Mouse (Mus musculus): Measurements from ENCODE around the gene Ank3. TPM values are rescaled to one million over a fixed set of nuclear protein-coding genes. Genes with fewer than 3 reads are reported as not detected.

Gene Ank3
- total and polyA plus RNA-seq, 3 experiments, result 3.2 to 6.7 TPM; not detected in 1

GRCm38 (mm10) chr10:69731863-69732262 is 333.3 kb downstream of the Ank3 start:
- TF ChIP-seq ETS1 (IDR thresholded peaks at IDR 0.05; ENCODE audit: low read depth, low read length), result no peak
- TF ChIP-seq TCF12 (IDR thresholded peaks at IDR 0.05; ENCODE audit: low read depth, low read length), result no peak
- TF ChIP-seq POLR2AphosphoS5 (IDR thresholded peaks at IDR 0.05; ENCODE audit: borderline replicate concordance, low read depth, low read length), result no peak
- TF ChIP-seq UBTF (IDR thresholded peaks at IDR 0.05; ENCODE audit: borderline replicate concordance, insufficient read depth, low read depth, low read length), result no peak
- no peak for TF ChIP-seq ZMIZ1 (IDR thresholded peaks at IDR 0.05; ENCODE audit: low read depth, low read length)
- no peak for TF ChIP-seq GABPA (IDR thresholded peaks at IDR 0.05; ENCODE audit: low read depth, low read length)
- H3K9ac ChIP-seq (ENCODE audit: control insufficient read depth, low read depth, low read length, poor library complexity, severe bottlenecking), result no peak overlapping the region
- DNase-seq (ENCODE audit: low read depth, low spot score), result no peak
- H3K36me3 ChIP-seq (ENCODE audit: control insufficient read depth in 1 of 2, insufficient read depth in 2 of 2, low read length in 2 of 2), result no peaks in the 10 kb centered on the region
- H3K4me1 ChIP-seq (ENCODE audit: control insufficient read depth in 1 of 2, insufficient read depth in 2 of 2, low read length in 2 of 2), result no peaks in the 10 kb centered on the region
- H3K9me3 ChIP-seq (replicated peaks; ENCODE audit: insufficient read depth, low read length), result no peaks in the 10 kb centered on the region
- H3K27me3 ChIP-seq (ENCODE audit: control insufficient read depth in 1 of 2, insufficient read depth in 2 of 2, low read length in 2 of 2), result no peaks in the 10 kb centered on the region
- no peak overlapping the region for H3K4me3 ChIP-seq (ENCODE audit: control insufficient read depth in 1 of 2, insufficient read depth in 1 of 2, low read depth in 2 of 2, low read length in 2 of 2)
- no peaks in the 10 kb centered on the region for H3K79me2 ChIP-seq (ENCODE audit: control insufficient read depth, insufficient read depth, low read length, poor library complexity)
- no peak overlapping the region for H3K27ac ChIP-seq (ENCODE audit: control insufficient read depth, low read depth, low read length)

- H3K36me3 ChIP-seq (ENCODE audit: control insufficient read depth in 1 of 2, insufficient read depth in 2 of 2, low read length in 2 of 2), result no peaks in the 10 kb centered on the region
- H3K9ac ChIP-seq (ENCODE audit: control insufficient read depth, low read depth, low read length, poor library complexity, severe bottlenecking), result no peak overlapping the region
- no peak for DNase-seq (ENCODE audit: low read depth, low spot score)
- no peak for TF ChIP-seq MAX (IDR thresholded peaks at IDR 0.05; ENCODE audit: low read length)
- TF ChIP-seq MAZ (IDR thresholded peaks at IDR 0.05; ENCODE audit: low read depth, low read length), result no peak
- no peak for TF ChIP-seq GABPA (IDR thresholded peaks at IDR 0.05; ENCODE audit: low read depth, low read length)
- TF ChIP-seq SMC3 (IDR thresholded peaks at IDR 0.05; ENCODE audit: low read depth, low read length), result no peak
- TF ChIP-seq ETS1 (IDR thresholded peaks at IDR 0.05; ENCODE audit: low read depth, low read length), result no peak
- no peak for TF ChIP-seq POLR2A (IDR thresholded peaks at IDR 0.05; ENCODE audit: control insufficient read depth in 1 of 2, insufficient read depth in 1 of 2, low read depth in 1 of 2, low read length in 2 of 2, poor library complexity in 1 of 2)
- TF ChIP-seq USF1 (IDR thresholded peaks at IDR 0.05; ENCODE audit: low read depth, low read length), result no peak
- TF ChIP-seq MEF2A (IDR thresholded peaks at IDR 0.05; ENCODE audit: extremely low read depth, insufficient replicate concordance, low read depth, low read length, poor library complexity, severe bottlenecking), result no peak
- TF ChIP-seq EP300 (IDR thresholded peaks at IDR 0.05; ENCODE audit: low read depth in 1 of 2, low read length in 2 of 2), result no peak
- no peak for TF ChIP-seq BHLHE40 (IDR thresholded peaks at IDR 0.05; ENCODE audit: borderline replicate concordance, low read depth, low read length)
- TF ChIP-seq NRF1 (IDR thresholded peaks at IDR 0.05; ENCODE audit: insufficient read depth, low read depth, low read length, poor library complexity, severe bottlenecking), result no peak
- TF ChIP-seq CTCF (IDR thresholded peaks at IDR 0.05 in 2 of 3, conservative IDR thresholded peaks at IDR 0.05 in 1 of 3; ENCODE audit: control insufficient read depth in 1 of 3, insufficient read depth in 1 of 3, low read depth in 2 of 3, low read length in 3 of 3, poor library complexity in 1 of 3, severe bottlenecking in 1 of 3), result no peak
- TF ChIP-seq POLR2AphosphoS5 (IDR thresholded peaks at IDR 0.05; ENCODE audit: borderline replicate concordance, low read depth, low read length), result no peak
- no peak for TF ChIP-seq TCF12 (IDR thresholded peaks at IDR 0.05; ENCODE audit: low read depth, low read length)
- TF ChIP-seq JUND (IDR thresholded peaks at IDR 0.05; ENCODE audit: low read depth, low read length), result no peak
- no peak for TF ChIP-seq GATA1 (IDR thresholded peaks at IDR 0.05; ENCODE audit: low read depth, low read length)
- TF ChIP-seq ZC3H11A (IDR thresholded peaks at IDR 0.05; ENCODE audit: low read depth, low read length), result no peak
- TF ChIP-seq CHD2 (IDR thresholded peaks at IDR 0.05; ENCODE audit: low read length), result no peak
- H3K4me1 ChIP-seq (ENCODE audit: control insufficient read depth in 1 of 2, insufficient read depth in 2 of 2, low read length in 2 of 2), result no peaks in the 10 kb centered on the region
- no peaks in the 10 kb centered on the region for H3K27me3 ChIP-seq (ENCODE audit: control insufficient read depth in 1 of 2, insufficient read depth in 2 of 2, low read length in 2 of 2)
- H3K79me2 ChIP-seq (ENCODE audit: control insufficient read depth, insufficient read depth, low read length, poor library complexity), result no peaks in the 10 kb centered on the region
- no peak overlapping the region for H3K27ac ChIP-seq (ENCODE audit: control insufficient read depth, low read depth, low read length)
- no peaks in the 10 kb centered on the region for H3K9me3 ChIP-seq (replicated peaks; ENCODE audit: insufficient read depth, low read length)
- no peak overlapping the region for H3K4me3 ChIP-seq (ENCODE audit: control insufficient read depth in 1 of 2, insufficient read depth in 1 of 2, low read depth in 2 of 2, low read length in 2 of 2)
These were observed 337.7 kb downstream of the Ank3 start for GRCm38 (mm10) chr10:69736241-69736640.

Measured in MEL (cell line).